Mouse (Mus musculus) megakaryocyte progenitor cell, adult 5-6 weeks (primary cell): Measurements from ENCODE around the gene Rcsd1. TPM values are rescaled to one million over a fixed set of nuclear protein-coding genes. Genes with fewer than 3 reads are reported as not detected.

Source experiments
- ATAC-seq: replicated peaks from 2 replicates; pipeline ENCODE4 v1.8.0; 2016; ENCODE audit warnings: mild to moderate bottlenecking, moderate TSS enrichment, inconsistent platforms; ENCODE audit not compliant: poor library complexity
- total RNA-seq, 2 experiments: library from RNA; stranded (forward) in 1 of 2; stranded (reverse) in 1 of 2; fragments of 157-497, 149-512 nt in 1 of 2; fragments of 200-1000 nt in 1 of 2; gene quantifications; 2 replicates each; pipeline versions ENCODE4 v1.2.3 to v1.2.4; 2015 to 2017

Rcsd1 gene
- total RNA-seq, 2 experiments from 2014 or later: 48.8 to 111 TPM

- no peak for ATAC-seq
Measured at GRCm38 (mm10) chr1:165695392-165696014, 14.1 kb downstream of the Rcsd1 start.

GRCm38 (mm10) chr1:165693856-165694255, 15.7 kb downstream of the Rcsd1 start:
- ATAC-seq: no peak

- ATAC-seq: peak; percentile 94
Measured at GRCm38 (mm10) chr1:165691516-165691915, 18.0 kb downstream of the Rcsd1 start.

DNA sequence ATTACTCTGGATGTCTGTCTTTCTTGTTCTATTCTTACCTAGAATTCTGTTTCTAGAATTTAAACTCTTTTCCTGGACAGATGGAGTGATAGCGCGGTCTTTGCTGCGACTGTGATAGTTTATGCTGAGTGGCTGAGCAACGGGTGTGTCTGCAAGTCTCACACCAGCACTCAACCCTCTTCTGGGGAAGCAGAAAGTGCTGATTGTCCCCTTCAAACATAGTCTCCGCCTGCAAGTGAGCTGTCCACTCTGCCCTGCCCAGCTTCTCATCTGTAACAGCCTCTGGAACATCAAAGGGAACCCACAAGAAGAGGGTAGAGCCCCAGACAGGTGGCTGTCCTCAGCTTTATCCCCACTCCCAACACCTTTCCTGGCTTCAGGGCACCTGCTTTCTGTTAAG, 19.7 kb downstream of the Rcsd1 start:
- ATAC-seq: no peak

DNA sequence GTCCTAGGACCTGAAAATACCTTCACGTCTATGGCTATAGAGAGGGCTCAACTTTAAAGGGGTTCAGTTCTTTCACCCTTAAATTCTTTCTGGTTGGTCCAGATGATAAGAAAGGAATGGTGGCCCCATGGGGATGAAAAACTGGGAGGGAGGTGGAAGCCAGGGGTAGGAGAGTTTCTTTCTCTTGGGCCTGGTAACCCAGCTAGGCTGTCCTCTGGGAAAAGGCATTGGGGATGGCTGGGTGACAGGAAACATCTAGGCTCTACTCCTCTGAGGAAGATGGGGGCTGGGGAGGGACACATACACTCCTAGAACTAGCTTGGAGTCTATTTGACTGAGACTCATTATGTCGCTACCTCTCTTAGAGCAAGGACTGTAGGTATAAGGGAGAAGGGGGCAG, 21.7 kb downstream of the Rcsd1 start:
- no peak for ATAC-seq

GRCm38 (mm10) chr1:165686963-165687362, 22.6 kb downstream of the Rcsd1 start:
- ATAC-seq: no peak

DNA sequence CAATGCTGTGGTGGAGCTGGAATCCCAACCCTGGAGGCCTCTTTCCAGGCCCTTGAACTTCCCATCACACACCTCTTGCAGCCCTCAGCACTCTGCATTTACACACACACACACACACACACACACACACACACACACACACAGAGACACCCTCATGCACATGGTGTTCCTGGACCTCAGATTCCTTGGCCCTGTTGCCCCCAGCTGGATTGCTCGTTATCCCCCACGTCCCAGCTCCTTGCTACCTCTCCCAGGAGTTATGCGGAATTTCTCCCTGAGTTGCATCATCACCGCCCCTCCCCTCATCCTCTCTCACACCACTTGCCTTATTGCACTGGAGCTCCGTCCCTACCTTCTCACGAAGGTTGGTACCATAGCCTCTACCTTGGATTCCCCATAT, 23.2 kb downstream of the Rcsd1 start:
- ATAC-seq: no peak

DNA sequence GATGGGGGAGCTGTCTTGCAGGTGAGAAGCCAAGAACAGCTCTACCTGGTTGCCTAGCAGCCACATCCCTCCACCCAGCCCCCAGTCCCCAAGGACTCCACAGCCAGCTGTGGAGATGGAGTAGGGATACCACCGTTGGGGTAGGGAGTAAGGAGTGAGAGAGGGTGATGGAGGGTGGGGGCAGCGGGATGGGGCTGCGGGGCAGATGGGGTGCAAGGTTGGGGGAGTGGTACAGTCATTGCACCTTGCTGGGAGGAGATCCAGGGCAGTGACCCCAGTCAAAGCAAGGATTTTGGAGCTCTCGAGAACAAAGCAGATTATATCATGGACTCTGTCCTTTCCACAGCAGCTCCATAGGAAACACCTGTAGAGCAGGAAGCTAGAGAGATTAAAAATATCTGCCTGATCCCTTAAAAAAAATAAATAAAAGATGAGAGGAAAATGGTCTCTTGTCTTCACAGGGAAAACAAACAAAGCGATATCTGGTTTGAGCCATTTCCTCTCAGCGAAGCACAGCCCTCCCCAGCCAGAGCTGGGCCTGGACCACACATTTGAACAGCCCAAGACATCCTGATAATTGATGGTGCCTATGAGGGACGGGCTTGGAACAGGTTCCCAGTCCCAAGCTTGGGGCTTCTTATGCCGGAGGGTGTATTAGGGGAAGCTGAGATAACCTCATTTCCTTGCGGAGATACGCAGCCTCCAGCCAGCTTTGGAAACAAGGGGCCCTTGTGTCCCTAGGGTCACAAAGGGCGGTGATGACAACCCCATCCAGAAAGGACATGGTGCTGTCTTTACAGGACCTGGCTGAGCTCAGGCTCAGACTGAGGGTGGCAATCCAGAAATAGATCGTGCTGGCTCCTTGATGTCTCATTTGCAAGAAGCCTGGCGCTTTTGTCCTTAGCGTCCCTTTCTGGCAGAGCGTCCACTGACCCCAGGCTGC, 25.0 kb downstream of the Rcsd1 start:
- no peak for ATAC-seq

GRCm38 (mm10) chr1:165682056-165682853, 27.3 kb downstream of the Rcsd1 start:
- ATAC-seq: no peak; the same call in 1 of the 2 replicates

DNA sequence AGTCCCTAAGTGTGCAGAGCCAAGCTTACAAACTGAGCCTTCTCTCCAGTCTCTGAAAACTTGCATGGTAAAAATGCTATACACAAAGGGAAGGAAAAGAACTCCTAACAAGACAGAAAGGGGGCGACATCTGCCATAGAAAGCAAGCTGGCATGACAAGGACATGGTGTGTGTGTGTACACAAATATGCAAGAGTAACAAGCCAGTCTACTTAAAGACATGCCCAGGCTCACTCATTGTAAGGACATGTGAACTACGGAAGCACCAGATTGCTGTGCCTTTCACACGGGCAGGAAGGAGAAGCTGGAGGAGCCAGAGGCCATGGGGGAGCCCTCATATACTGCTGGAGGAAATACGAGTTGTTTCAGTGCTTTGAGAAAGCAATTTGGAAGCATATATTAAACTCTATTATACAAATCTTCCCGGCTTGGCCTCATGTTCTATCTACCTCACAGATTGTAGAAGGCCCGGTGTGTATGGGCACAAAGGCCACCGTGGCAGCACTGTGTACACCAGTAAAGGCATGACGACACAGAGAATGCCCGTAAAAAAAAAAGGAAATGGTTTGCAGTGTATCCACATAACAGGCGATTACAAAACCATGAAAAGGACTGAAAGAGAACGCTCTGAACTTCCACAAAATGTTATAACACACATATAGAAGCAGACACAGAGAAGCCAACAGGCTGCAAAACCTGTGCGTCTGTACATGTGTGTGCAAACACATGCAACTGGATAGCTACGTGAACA, 28.3 kb downstream of the Rcsd1 start:
- ATAC-seq: peak; percentile 66

DNA sequence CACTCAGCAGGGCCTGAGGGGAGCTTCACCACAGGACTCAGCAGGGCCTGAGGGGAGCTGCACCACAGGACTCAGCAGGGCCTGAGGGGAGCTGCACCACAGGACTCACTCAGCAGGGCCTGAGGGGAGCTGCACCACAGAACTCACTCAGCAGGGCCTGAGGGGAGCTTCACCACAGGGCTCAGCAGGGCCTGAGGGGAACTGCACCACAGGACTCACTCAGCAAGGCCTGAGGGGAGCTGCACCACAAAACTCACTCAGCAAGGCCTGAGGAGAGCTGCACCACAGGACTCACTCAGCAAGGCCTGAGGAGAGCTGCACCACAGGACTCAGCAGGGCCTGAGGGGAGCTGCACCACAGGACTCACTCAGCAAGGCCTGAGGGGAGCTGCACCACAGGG, 29.5 kb downstream of the Rcsd1 start:
- ATAC-seq: peak; percentile 27; the same call in 1 of the 2 replicates

DNA sequence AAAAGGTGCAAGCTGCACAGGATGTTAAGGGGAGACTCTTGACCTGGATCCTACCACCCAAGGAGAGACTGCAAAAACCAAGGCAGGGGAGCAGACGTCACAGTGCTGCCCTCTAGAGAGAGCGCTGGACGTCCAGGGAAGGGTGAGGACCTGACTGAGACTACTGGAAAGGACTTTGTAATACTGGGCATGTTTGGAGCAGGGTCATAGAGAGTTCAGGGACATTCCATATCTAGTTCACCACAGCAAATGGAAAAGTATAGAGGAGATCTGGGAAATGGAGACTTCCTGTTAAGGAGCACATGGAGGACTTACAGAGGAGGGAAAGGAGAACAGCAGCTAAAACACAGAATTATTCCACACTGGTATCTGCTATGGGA, 29.9 kb downstream of the Rcsd1 start:
- no peak for ATAC-seq

- no peak for ATAC-seq
Measured at GRCm38 (mm10) chr1:165678861-165679617, 30.5 kb downstream of the Rcsd1 start.

DNA sequence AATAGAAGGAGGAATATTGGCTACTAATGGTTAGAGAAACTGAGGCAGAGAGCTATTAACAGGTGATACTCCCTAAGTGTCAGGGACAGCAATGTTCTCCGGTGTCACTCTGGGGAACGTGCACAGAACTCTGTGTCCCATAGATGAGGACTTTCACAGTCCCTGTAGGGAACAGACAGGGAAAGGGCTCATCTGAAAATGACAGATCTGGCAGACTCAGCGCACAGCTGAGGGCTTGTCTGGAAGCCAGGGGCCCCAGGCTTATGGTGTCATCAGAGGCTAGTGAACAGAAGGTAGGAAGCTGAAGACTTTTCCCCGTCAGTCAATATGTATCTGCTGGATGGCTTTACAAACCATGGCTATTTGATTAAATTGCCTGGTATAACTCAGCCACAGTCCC, 32.0 kb downstream of the Rcsd1 start:
- ATAC-seq: no peak

- ATAC-seq: no peak
Measured at GRCm38 (mm10) chr1:165676993-165677392, 32.6 kb downstream of the Rcsd1 start.

GRCm38 (mm10) chr1:165675167-165675566, 34.4 kb downstream of the Rcsd1 start:
- peak; percentile 69 for ATAC-seq

DNA sequence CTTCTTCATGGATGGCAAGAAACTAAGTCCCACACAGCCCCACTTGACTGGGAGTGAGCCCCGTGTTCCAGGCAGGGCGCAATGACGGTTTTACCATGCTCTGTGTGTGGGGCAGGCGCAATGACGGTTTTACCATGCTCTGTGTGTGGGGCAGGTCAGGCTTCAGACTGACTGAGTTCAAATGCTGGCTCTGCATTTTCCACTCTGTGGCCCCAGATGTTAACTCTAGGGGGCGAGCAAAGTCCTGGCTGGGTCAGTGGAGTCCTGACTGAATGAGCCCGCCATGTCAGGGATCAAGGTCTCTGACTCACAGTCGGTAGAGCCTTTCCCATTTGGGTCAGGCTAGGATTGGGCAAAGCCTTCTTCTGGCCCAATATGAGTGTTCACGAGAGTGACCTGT, 37.2 kb downstream of the Rcsd1 start:
- ATAC-seq: peak; percentile 39

GRCm38 (mm10) chr1:165670056-165670455, 39.5 kb downstream of the Rcsd1 start:
- ATAC-seq: no peak

DNA sequence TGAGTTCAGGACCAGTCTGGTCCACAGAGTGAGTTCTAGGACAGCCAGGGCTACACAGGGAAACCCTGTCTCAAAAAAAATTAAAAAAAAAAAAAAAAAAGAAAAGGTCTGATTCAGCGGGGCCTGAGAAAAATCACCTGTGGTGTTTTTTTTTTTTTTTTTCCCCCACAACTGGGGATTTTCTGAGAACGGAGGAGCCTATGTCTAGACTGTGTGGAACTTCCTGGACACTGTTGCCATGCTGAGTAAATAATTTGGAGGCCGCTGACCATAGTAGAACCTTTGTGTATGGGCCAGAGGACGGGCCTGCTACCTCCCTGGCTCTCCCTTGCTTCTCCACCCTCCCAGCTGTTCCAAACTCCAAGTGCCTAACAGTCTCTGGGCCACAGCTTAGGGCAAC, 40.7 kb downstream of the Rcsd1 start:
- ATAC-seq: no peak

DNA sequence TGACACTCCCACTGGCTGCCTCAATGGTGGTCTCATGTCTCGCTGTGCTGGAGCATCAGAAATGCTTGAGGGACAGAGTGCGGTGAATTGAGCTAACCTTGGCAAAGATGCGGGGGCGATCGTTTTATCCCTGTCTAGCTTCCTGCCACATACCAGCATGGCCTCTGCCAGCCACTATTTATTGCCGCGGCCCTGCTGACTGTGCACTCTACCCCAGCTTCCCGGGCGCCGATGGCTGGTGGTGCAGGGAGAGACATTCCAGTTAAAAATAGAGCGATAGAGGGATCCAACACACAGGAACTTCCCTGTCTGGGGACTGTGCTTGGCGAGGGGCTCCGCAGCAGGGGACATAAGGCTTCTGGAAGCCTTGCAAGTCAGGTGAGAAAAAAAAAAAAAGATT, 42.2 kb downstream of the Rcsd1 start:
- ATAC-seq: no peak
